Mouse (Mus musculus) hindbrain, embryonic 13.5 days (tissue): ENCODE measurements around the gene Rtl6. TPM values are rescaled to one million over a fixed set of nuclear protein-coding genes. Genes with fewer than 3 reads are reported as not detected.

Experiments used
- ATAC-seq: fragments of 200-750 bp; cut with Nextera tagmentation; 2 replicates; pipeline ENCODE4 v1.8.0; 2017; ENCODE audit warnings: moderate TSS enrichment; ENCODE audit not compliant: low FRiP score
- H3K27ac ChIP-seq: fragments of 300-500 bp; sonication (generic); 2 replicates; pipeline ENCODE4 v1.5.1; 2015; ENCODE audit warnings: inconsistent platforms, mild to moderate bottlenecking, moderate library complexity
- H3K27me3 ChIP-seq: fragments of 300-500 bp; sonication (generic); 2 replicates; pipeline ENCODE4 v1.6.1; 2015; ENCODE audit warnings: mild to moderate bottlenecking, inconsistent platforms
- H3K36me3 ChIP-seq: fragments of 300-500 bp; sonication (generic); 2 replicates; pipeline ENCODE4 v1.6.1; 2015; ENCODE audit warnings: mild to moderate bottlenecking, inconsistent platforms
- H3K4me1 ChIP-seq: fragments of 300-500 bp; sonication (generic); replicated peaks from 2 replicates; pipeline ENCODE4 v1.6.1; 2015; ENCODE audit warnings: inconsistent platforms
- H3K4me2 ChIP-seq: fragments of 300-500 bp; sonication (generic); 2 replicates; pipeline ENCODE4 v1.6.1; 2015; ENCODE audit warnings: inconsistent platforms, mild to moderate bottlenecking, moderate library complexity
- H3K4me3 ChIP-seq: fragments of 300-500 bp; sonication (generic); 2 replicates; pipeline ENCODE4 v1.5.1; 2015; ENCODE audit warnings: mild to moderate bottlenecking, inconsistent platforms
- H3K9ac ChIP-seq: fragments of 300-500 bp; sonication (generic); 2 replicates; pipeline ENCODE4 v1.6.1; 2015; ENCODE audit warnings: mild to moderate bottlenecking, inconsistent platforms
- H3K9me3 ChIP-seq: fragments of 300-500 bp; sonication (generic); 2 replicates; pipeline ENCODE4 v1.6.1; 2016; ENCODE audit warnings: inconsistent platforms
- WGBS: fragments of 180-500 bp; shearing (Covaris S2); methylation state at CpG from one replicate; pipeline ENCODE4 v1.1.7; 2015; 5-methylcytosine and 5-hydroxymethylcytosine counted together
- polyA plus RNA-seq: library from polyadenylated mRNA; unstranded; fragments of >200 nt; fragmentation: Nextera tagmentation; extraction: Ambion mirVana; gene quantifications from 2 replicates; pipeline ENCODE4 v1.2.1, GENCODE M21; 2015

Rtl6 gene
- polyA plus RNA-seq, 1 experiment from 2014 or later: 51.6 TPM

- ATAC-seq: no peak
- Histone ChIP-seq H3K4me1 (peaks cover 6% of the 10 kb centered on the region; the same call in 1 of the 2 replicates), H3K27me3 (no peaks in the 10 kb centered on the region), H3K9ac (no peak overlapping the region), H3K27ac (no peak overlapping the region), H3K4me2 (no peak overlapping the region), H3K36me3 (no peaks in the 10 kb centered on the region), H3K4me3 (no peak overlapping the region), H3K9me3 (peaks cover 4% of the 10 kb centered on the region; the same call in 1 of the 2 replicates)
- 82% methylated on average over 1 of the region's 1 CpGs for WGBS
Measured at GRCm38 (mm10) chr15:84578607-84579006, 21.0 kb upstream of the Rtl6 start.

- ATAC-seq: no peak
- Histone ChIP-seq H3K9me3 (peaks cover 4% of the 10 kb centered on the region; the same call in 1 of the 2 replicates), H3K4me2 (no peak overlapping the region), H3K4me1 (peaks cover 6% of the 10 kb centered on the region; the same call in 1 of the 2 replicates), H3K27ac (no peak overlapping the region), H3K4me3 (no peak overlapping the region), H3K36me3 (no peaks in the 10 kb centered on the region), H3K27me3 (no peaks in the 10 kb centered on the region), H3K9ac (no peak overlapping the region)
- 40% methylated on average over 4 of the region's 4 CpGs for WGBS
Measured at GRCm38 (mm10) chr15:84577019-84577418, 19.4 kb upstream of the Rtl6 start.

- no peak overlapping the region for H3K4me3 ChIP-seq
- 69% methylated on average over 17 of the region's 17 CpGs for WGBS
- ATAC-seq: no peak
- H3K9ac ChIP-seq: no peak overlapping the region
- H3K36me3 ChIP-seq: no peaks in the 10 kb centered on the region
- H3K4me1 ChIP-seq: no peaks in the 10 kb centered on the region
- H3K27me3 ChIP-seq: 0 out of 2 replicates have a peak, but pooled peaks cover 3% of the 10 kb centered on the region
- H3K27ac ChIP-seq: no peak overlapping the region
- H3K4me2 ChIP-seq: no peak overlapping the region
- H3K9me3 ChIP-seq: no peaks in the 10 kb centered on the region
Measured at GRCm38 (mm10) chr15:84566568-84567110, 9.0 kb upstream of the Rtl6 start.

- Histone ChIP-seq H3K27ac (no peak overlapping the region), H3K27me3 (peaks cover 18% of the 10 kb centered on the region; the same call in 1 of the 2 replicates), H3K4me2 (no peak overlapping the region), H3K9ac (no peak overlapping the region), H3K4me3 (no peak overlapping the region), H3K4me1 (peaks cover 15% of the 10 kb centered on the region), H3K9me3 (no peaks in the 10 kb centered on the region), H3K36me3 (peaks cover 2% of the 10 kb centered on the region)
- WGBS: 87% methylated on average over 2 of the region's 2 CpGs
- no peak for ATAC-seq
Measured at GRCm38 (mm10) chr15:84561501-84561900, 3.9 kb upstream of the Rtl6 start.

GRCm38 (mm10) chr15:84556674-84557073 lies 949 bp downstream of the Rtl6 start:
- H3K36me3 ChIP-seq: peaks cover 46% of the 10 kb centered on the region
- peak overlapping the region; percentile 87 for H3K9ac ChIP-seq
- no peak for ATAC-seq
- H3K4me1 ChIP-seq: peaks cover 53% of the 10 kb centered on the region
- peak overlapping the region; percentile 93 for H3K27ac ChIP-seq
- peaks cover 15% of the 10 kb centered on the region; the same call in 1 of the 2 replicates for H3K27me3 ChIP-seq
- H3K4me3 ChIP-seq: peak overlapping the region; percentile 66
- peak overlapping the region; percentile 80 for H3K4me2 ChIP-seq
- H3K9me3 ChIP-seq: no peaks in the 10 kb centered on the region
- WGBS: 96% methylated on average over 17 of the region's 17 CpGs

GRCm38 (mm10) chr15:84551065-84551464 lies 6.6 kb downstream of the Rtl6 start:
- no peak for ATAC-seq
- H3K36me3 ChIP-seq: peaks cover 40% of the 10 kb centered on the region
- H3K27me3 ChIP-seq: no peaks in the 10 kb centered on the region
- H3K9me3 ChIP-seq: no peaks in the 10 kb centered on the region
- H3K4me1 ChIP-seq: peaks cover 33% of the 10 kb centered on the region
- no peak overlapping the region for H3K9ac ChIP-seq
- 78% methylated on average over 4 of the region's 4 CpGs for WGBS
- H3K4me2 ChIP-seq: no peak overlapping the region
- no peak overlapping the region for H3K27ac ChIP-seq
- H3K4me3 ChIP-seq: no peak overlapping the region

GRCm38 (mm10) chr15:84549291-84549797 lies 8.3 kb downstream of the Rtl6 start:
- no peak for ATAC-seq
- Histone ChIP-seq H3K4me2 (no peak overlapping the region), H3K27ac (no peak overlapping the region), H3K9ac (no peak overlapping the region), H3K4me3 (no peak overlapping the region), H3K9me3 (no peaks in the 10 kb centered on the region), H3K36me3 (peaks cover 22% of the 10 kb centered on the region), H3K4me1 (peaks cover 18% of the 10 kb centered on the region), H3K27me3 (no peaks in the 10 kb centered on the region)
- WGBS: 91% methylated on average over 6 of the region's 6 CpGs

- H3K36me3 ChIP-seq: no peaks in the 10 kb centered on the region
- no peak overlapping the region for H3K4me2 ChIP-seq
- 93% methylated on average over 3 of the region's 3 CpGs for WGBS
- H3K9me3 ChIP-seq: no peaks in the 10 kb centered on the region
- no peak for ATAC-seq
- H3K4me1 ChIP-seq: 0 out of 2 replicates have a peak, but pooled peaks cover 5% of the 10 kb centered on the region
- H3K27ac ChIP-seq: no peak overlapping the region
- no peak overlapping the region for H3K9ac ChIP-seq
- H3K4me3 ChIP-seq: no peak overlapping the region
- no peaks in the 10 kb centered on the region for H3K27me3 ChIP-seq
Measured at GRCm38 (mm10) chr15:84546028-84546427, 11.6 kb downstream of the Rtl6 start.

GRCm38 (mm10) chr15:84541175-84541574 lies 16.4 kb downstream of the Rtl6 start:
- no peak for ATAC-seq
- no peaks in the 10 kb centered on the region; the same call in 1 of the 2 replicates for H3K27me3 ChIP-seq
- WGBS: 59% methylated on average over 5 of the region's 5 CpGs
- 0 out of 2 replicates have a peak, but pooled peaks cover 3% of the 10 kb centered on the region for H3K9me3 ChIP-seq
- H3K4me1 ChIP-seq: 0 out of 2 replicates have a peak, but pooled peaks cover 6% of the 10 kb centered on the region
- H3K36me3 ChIP-seq: no peaks in the 10 kb centered on the region
- no peak overlapping the region for H3K27ac ChIP-seq
- no peak overlapping the region for H3K4me3 ChIP-seq
- H3K4me2 ChIP-seq: no peak overlapping the region
- no peak overlapping the region for H3K9ac ChIP-seq

GRCm38 (mm10) chr15:84538974-84539588 lies 18.5 kb downstream of the Rtl6 start:
- ATAC-seq: no peak
- Histone ChIP-seq H3K4me2 (no peak overlapping the region), H3K27me3 (no peaks in the 10 kb centered on the region; the same call in 1 of the 2 replicates), H3K9me3 (0 out of 2 replicates have a peak, but pooled peaks cover 8% of the 10 kb centered on the region), H3K27ac (no peak overlapping the region), H3K36me3 (no peaks in the 10 kb centered on the region), H3K4me3 (no peak overlapping the region), H3K9ac (no peak overlapping the region), H3K4me1 (0 out of 2 replicates have a peak, but pooled peaks cover 4% of the 10 kb centered on the region)
- 84% methylated on average over 15 of the region's 15 CpGs for WGBS

GRCm38 (mm10) chr15:84537117-84537516 lies 20.5 kb downstream of the Rtl6 start:
- H3K9me3 ChIP-seq: 0 out of 2 replicates have a peak, but pooled peaks cover 8% of the 10 kb centered on the region
- no peak overlapping the region for H3K4me3 ChIP-seq
- 93% methylated on average over 10 of the region's 10 CpGs for WGBS
- no peak overlapping the region for H3K9ac ChIP-seq
- H3K4me1 ChIP-seq: peaks cover 9% of the 10 kb centered on the region
- no peak overlapping the region for H3K4me2 ChIP-seq
- H3K27me3 ChIP-seq: no peaks in the 10 kb centered on the region; the same call in 1 of the 2 replicates
- no peak for ATAC-seq
- H3K27ac ChIP-seq: no peak overlapping the region
- no peaks in the 10 kb centered on the region for H3K36me3 ChIP-seq

- H3K9me3 ChIP-seq: 0 out of 2 replicates have a peak, but pooled peaks cover 8% of the 10 kb centered on the region
- H3K9ac ChIP-seq: no peak overlapping the region
- no peak overlapping the region for H3K4me3 ChIP-seq
- H3K36me3 ChIP-seq: no peaks in the 10 kb centered on the region
- 95% methylated on average over 9 of the region's 9 CpGs for WGBS
- no peak overlapping the region for H3K4me2 ChIP-seq
- no peak for ATAC-seq
- peaks cover 13% of the 10 kb centered on the region for H3K4me1 ChIP-seq
- H3K27ac ChIP-seq: no peak overlapping the region
- no peaks in the 10 kb centered on the region; the same call in 1 of the 2 replicates for H3K27me3 ChIP-seq
Measured at GRCm38 (mm10) chr15:84536611-84537010, 21.0 kb downstream of the Rtl6 start.
